Mouse (Mus musculus) heart, embryonic 15.5 days (tissue): ENCODE measurements around the gene Itih1. TPM values are rescaled to one million over a fixed set of nuclear protein-coding genes. Genes with fewer than 3 reads are reported as not detected.

ENCODE experiments used
- ATAC-seq: fragments of 200-750 bp; cut with Nextera tagmentation; replicated peaks from 2 replicates; pipeline ENCODE4 v1.8.0; 2017; ENCODE audit warnings: low read depth, moderate TSS enrichment; ENCODE audit not compliant: insufficient number of reproducible peaks, insufficient read depth, low FRiP score
- H3K27ac ChIP-seq: fragments of 300-500 bp; sonication (generic); 2 replicates; pipeline ENCODE4 v1.5.1; 2015; ENCODE audit warnings: mild to moderate bottlenecking, inconsistent platforms
- H3K27me3 ChIP-seq: fragments of 300-500 bp; sonication (generic); 2 replicates; pipeline ENCODE4 v1.6.1; 2015; ENCODE audit warnings: inconsistent platforms
- H3K36me3 ChIP-seq: fragments of 300-500 bp; sonication (generic); 2 replicates; pipeline ENCODE4 v1.6.1; 2015; ENCODE audit warnings: mild to moderate bottlenecking, inconsistent platforms
- H3K4me1 ChIP-seq: fragments of 300-500 bp; sonication (generic); replicated peaks from 2 replicates; pipeline ENCODE4 v1.6.1; 2015; ENCODE audit warnings: inconsistent platforms
- H3K4me2 ChIP-seq: fragments of 300-500 bp; sonication (generic); 2 replicates; pipeline ENCODE4 v1.6.1; 2015; ENCODE audit warnings: inconsistent platforms, mild to moderate bottlenecking, moderate library complexity
- H3K4me3 ChIP-seq: fragments of 300-500 bp; sonication (generic); 2 replicates; pipeline ENCODE4 v1.5.1; 2015; ENCODE audit warnings: mild to moderate bottlenecking, inconsistent platforms
- H3K9ac ChIP-seq: fragments of 300-500 bp; sonication (generic); 2 replicates; pipeline ENCODE4 v1.6.1; 2015; ENCODE audit warnings: mild to moderate bottlenecking, inconsistent platforms
- H3K9me3 ChIP-seq: fragments of 300-500 bp; sonication (generic); replicated peaks from 2 replicates; pipeline ENCODE4 v1.6.1; 2016; ENCODE audit warnings: inconsistent platforms
- WGBS: fragments of 180-500 bp; shearing (Covaris S2); methylation state at CpG from one replicate; pipeline ENCODE4 v1.1.7; 2015; ENCODE audit warnings: mixed read lengths; 5-methylcytosine and 5-hydroxymethylcytosine counted together
- polyA plus RNA-seq: library from polyadenylated mRNA; unstranded; fragments of >200 nt; fragmentation: Nextera tagmentation; extraction: Ambion mirVana; gene quantifications from 2 replicates; pipeline ENCODE4 v1.2.1, GENCODE M21; 2015

Itih1 gene
- 0.05 and 0.22 TPM in 2 replicates for polyA plus RNA-seq

- H3K4me2 ChIP-seq, result no peak within 1 kb of the TSS
- H3K9ac ChIP-seq, result no peak within 1 kb of the TSS
- no peaks in the 10 kb centered on the region for H3K9me3 ChIP-seq
- 82% methylated on average over 7 of the region's 7 CpGs for WGBS
- H3K36me3 ChIP-seq, result no peaks in the 10 kb centered on the region
- ATAC-seq, result no peak
- 0 out of 2 replicates have a peak, but pooled peaks cover 8% of the 10 kb centered on the region for H3K27me3 ChIP-seq
- H3K4me1 ChIP-seq, result no peaks in the 10 kb centered on the region
- no peak within 1 kb of the TSS for H3K27ac ChIP-seq
- H3K4me3 ChIP-seq, result no peak within 1 kb of the TSS
Observed at GRCm38 (mm10) chr14:30943038-30943437, at the start of gene Itih1. Gene Itih1 (minus strand): TSS chr14:30943289.

- Histone ChIP-seq H3K27ac (no peak overlapping the region), H3K9ac (no peak overlapping the region), H3K4me2 (no peak overlapping the region), H3K4me1 (no peaks in the 10 kb centered on the region; the same call in 1 of the 2 replicates), H3K4me3 (no peak overlapping the region), H3K36me3 (no peaks in the 10 kb centered on the region; the same call in 1 of the 2 replicates), H3K27me3 (no peaks in the 10 kb centered on the region), H3K9me3 (no peaks in the 10 kb centered on the region)
- no peak for ATAC-seq
- 70% methylated on average over 3 of the region's 3 CpGs for WGBS
Observed at GRCm38 (mm10) chr14:30976222-30976621, 33.1 kb upstream of the Itih1 start.

DNA sequence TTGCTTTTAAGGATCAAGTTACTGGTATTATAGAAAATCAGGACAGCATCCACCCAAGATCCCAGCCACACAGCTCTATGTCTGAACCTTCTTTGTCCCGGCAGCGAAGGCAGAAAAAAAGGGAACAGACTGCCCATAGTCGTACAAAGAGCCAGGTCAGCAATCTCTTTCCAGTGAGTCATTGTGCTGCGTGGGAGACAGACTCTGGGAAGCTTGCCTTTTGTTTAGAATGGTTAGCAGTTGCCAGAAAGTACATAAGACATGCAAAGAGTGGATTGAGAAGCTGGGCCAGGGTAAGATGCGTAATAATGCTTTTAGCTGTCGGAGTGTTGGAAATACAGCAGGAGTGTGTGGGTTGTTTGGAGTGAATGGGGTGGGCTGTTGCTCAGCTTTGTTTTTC, 31.1 kb upstream of the Itih1 start:
- peak; percentile 43; the same call in 1 of the 2 replicates for ATAC-seq
- Histone ChIP-seq H3K4me3 (no peak overlapping the region), H3K9ac (no peak overlapping the region), H3K27ac (0 out of 2 replicates have a peak overlapping the region, but pooled peaks have one; percentile 16), H3K9me3 (no peaks in the 10 kb centered on the region), H3K36me3 (no peaks in the 10 kb centered on the region; the same call in 1 of the 2 replicates), H3K4me2 (no peak overlapping the region), H3K27me3 (no peaks in the 10 kb centered on the region), H3K4me1 (no peaks in the 10 kb centered on the region; the same call in 1 of the 2 replicates)
- 55% methylated on average over 6 of the region's 6 CpGs for WGBS

GRCm38 (mm10) chr14:30960366-30960765, 17.3 kb upstream of the Itih1 start:
- Histone ChIP-seq H3K9me3 (no peaks in the 10 kb centered on the region), H3K36me3 (no peaks in the 10 kb centered on the region), H3K9ac (no peak overlapping the region), H3K4me2 (no peak overlapping the region), H3K27ac (no peak overlapping the region), H3K4me1 (no peaks in the 10 kb centered on the region), H3K4me3 (no peak overlapping the region), H3K27me3 (no peaks in the 10 kb centered on the region)
- ATAC-seq, result no peak
- 98% methylated on average over 1 of the region's 1 CpGs for WGBS

- no peak for ATAC-seq
- WGBS, result 90% methylated on average over 4 of the region's 4 CpGs
- H3K27me3 ChIP-seq, result no peaks in the 10 kb centered on the region
- H3K4me1 ChIP-seq, result no peaks in the 10 kb centered on the region
- no peaks in the 10 kb centered on the region for H3K9me3 ChIP-seq
- H3K36me3 ChIP-seq, result no peaks in the 10 kb centered on the region
- H3K27ac ChIP-seq, result no peak overlapping the region
- H3K4me3 ChIP-seq, result no peak overlapping the region
- no peak overlapping the region for H3K4me2 ChIP-seq
- no peak overlapping the region for H3K9ac ChIP-seq
Observed at GRCm38 (mm10) chr14:30959031-30959430, 15.9 kb upstream of the Itih1 start.

GRCm38 (mm10) chr14:30958517-30958916, 15.4 kb upstream of the Itih1 start:
- WGBS, result 64% methylated on average over 2 of the region's 2 CpGs
- no peak overlapping the region for H3K27ac ChIP-seq
- no peak for ATAC-seq
- H3K9me3 ChIP-seq, result no peaks in the 10 kb centered on the region
- no peak overlapping the region for H3K4me2 ChIP-seq
- H3K4me3 ChIP-seq, result no peak overlapping the region
- H3K36me3 ChIP-seq, result no peaks in the 10 kb centered on the region
- H3K9ac ChIP-seq, result no peak overlapping the region
- H3K4me1 ChIP-seq, result no peaks in the 10 kb centered on the region
- H3K27me3 ChIP-seq, result no peaks in the 10 kb centered on the region

- Histone ChIP-seq H3K9me3 (no peaks in the 10 kb centered on the region), H3K4me1 (peaks cover 7% of the 10 kb centered on the region), H3K36me3 (no peaks in the 10 kb centered on the region), H3K27ac (peak within 1 kb of the TSS; percentile 62; the same call in 1 of the 2 replicates), H3K27me3 (0 out of 2 replicates have a peak, but pooled peaks cover 3% of the 10 kb centered on the region), H3K4me2 (peak within 1 kb of the TSS; percentile 88), H3K4me3 (peak within 1 kb of the TSS; percentile 85), H3K9ac (peak within 1 kb of the TSS; percentile 78)
- ATAC-seq, result peak; percentile 99
- under 1% methylated on average over 57 of the region's 57 CpGs for WGBS
Observed at GRCm38 (mm10) chr14:30951154-30951825, 8.2 kb upstream of the Itih1 start, which contains the start of gene Nek4. Gene Nek4 (plus strand): TSS chr14:30951377.

- Histone ChIP-seq H3K9me3 (no peaks in the 10 kb centered on the region), H3K4me1 (peaks cover 7% of the 10 kb centered on the region), H3K4me2 (no peak overlapping the region), H3K9ac (no peak overlapping the region), H3K27ac (no peak overlapping the region), H3K27me3 (0 out of 2 replicates have a peak, but pooled peaks cover 3% of the 10 kb centered on the region), H3K36me3 (no peaks in the 10 kb centered on the region), H3K4me3 (no peak overlapping the region)
- no peak for ATAC-seq
- WGBS, result 94% methylated on average over 10 of the region's 10 CpGs
Observed at GRCm38 (mm10) chr14:30949986-30950385, 6.9 kb upstream of the Itih1 start.

DNA sequence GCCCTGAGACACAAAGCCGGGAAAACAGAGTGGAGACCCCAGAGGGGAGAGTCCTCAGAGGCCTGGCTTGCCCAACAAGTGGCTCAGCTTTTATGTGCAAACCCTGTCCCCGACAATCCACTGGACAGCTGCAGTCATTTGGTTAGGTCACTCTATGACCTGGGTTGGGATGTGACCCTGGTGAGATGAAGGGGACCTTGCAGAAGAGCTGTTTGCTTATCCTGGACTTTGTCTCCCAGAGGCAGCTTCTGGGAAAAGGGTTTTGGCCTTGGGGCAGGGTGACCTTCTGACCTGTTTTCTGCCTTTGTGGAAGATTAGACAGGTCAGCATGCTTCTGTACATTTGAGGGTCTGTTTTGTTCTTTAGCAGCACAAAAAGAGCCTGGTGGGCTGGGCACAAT, 1.7 kb upstream of the Itih1 start:
- no peak overlapping the region for H3K9ac ChIP-seq
- H3K4me1 ChIP-seq, result no peaks in the 10 kb centered on the region
- no peak overlapping the region for H3K4me3 ChIP-seq
- no peak for ATAC-seq
- 0 out of 2 replicates have a peak, but pooled peaks cover 8% of the 10 kb centered on the region for H3K27me3 ChIP-seq
- no peaks in the 10 kb centered on the region for H3K36me3 ChIP-seq
- no peak overlapping the region for H3K27ac ChIP-seq
- H3K4me2 ChIP-seq, result no peak overlapping the region
- 66% methylated on average over 2 of the region's 2 CpGs for WGBS
- H3K9me3 ChIP-seq, result no peaks in the 10 kb centered on the region

- Histone ChIP-seq H3K4me1 (no peaks in the 10 kb centered on the region), H3K27me3 (0 out of 2 replicates have a peak, but pooled peaks cover 8% of the 10 kb centered on the region), H3K27ac (no peak overlapping the region), H3K36me3 (no peaks in the 10 kb centered on the region), H3K9ac (no peak overlapping the region), H3K4me3 (no peak overlapping the region), H3K9me3 (no peaks in the 10 kb centered on the region), H3K4me2 (no peak overlapping the region)
- no peak for ATAC-seq
- WGBS, result 57% methylated on average over 11 of the region's 11 CpGs
Observed at GRCm38 (mm10) chr14:30943860-30944674, 978 bp upstream of the Itih1 start.

- H3K9ac ChIP-seq, result no peak overlapping the region
- no peak for ATAC-seq
- no peaks in the 10 kb centered on the region for H3K4me1 ChIP-seq
- H3K4me3 ChIP-seq, result no peak overlapping the region
- H3K4me2 ChIP-seq, result no peak overlapping the region
- H3K27ac ChIP-seq, result no peak overlapping the region
- WGBS, result 76% methylated on average over 4 of the region's 4 CpGs
- H3K27me3 ChIP-seq, result 0 out of 2 replicates have a peak, but pooled peaks cover 8% of the 10 kb centered on the region
- H3K9me3 ChIP-seq, result no peaks in the 10 kb centered on the region
- H3K36me3 ChIP-seq, result no peaks in the 10 kb centered on the region
Observed at GRCm38 (mm10) chr14:30942254-30942653, 835 bp downstream of the Itih1 start.
